Mouse (Mus musculus) liver, adult 2 months (tissue): ENCODE measurements around the gene Il25. TPM values are rescaled to one million over a fixed set of nuclear protein-coding genes. Genes with fewer than 3 reads are reported as not detected.
A peak's percentile ranks its signal among the peaks of the same experiment; 100 is the strongest.

Experiments
- DNase-seq: peaks from one replicate; pipeline ENCODE4 v3.0.0-alpha.2; 2011; ENCODE audit warnings: low read depth, low spot score; ENCODE audit errors: extremely low read depth
- H3K27ac ChIP-seq: fragments of 200-500 bp; replicated peaks from 2 replicates; pipeline ENCODE4 v1.5.1; 2012; ENCODE audit warnings: low read depth, mild to moderate bottlenecking, control low read depth, inconsistent platforms, low read length; ENCODE audit not compliant: insufficient read depth
- H3K27me3 ChIP-seq: fragments of 200-500 bp; 2 replicates; pipeline ENCODE4 v1.6.1; 2012; ENCODE audit warnings: mild to moderate bottlenecking, moderate library complexity, low read length, inconsistent platforms; ENCODE audit not compliant: control insufficient read depth, insufficient read depth
- H3K36me3 ChIP-seq: fragments of 200-500 bp; 2 replicates; pipeline ENCODE4 v1.6.1; 2012; ENCODE audit warnings: low read length, inconsistent platforms; ENCODE audit not compliant: control insufficient read depth, insufficient read depth
- H3K4me1 ChIP-seq: fragments of 200-500 bp; 2 replicates; pipeline ENCODE4 v1.6.1; 2011; ENCODE audit warnings: low read length; ENCODE audit not compliant: control insufficient read depth, insufficient read depth
- H3K4me3 ChIP-seq: fragments of 200-500 bp; 2 replicates; pipeline ENCODE4 v1.5.1; 2011; ENCODE audit warnings: low read depth, mild to moderate bottlenecking, control low read depth, low read length, moderate library complexity; ENCODE audit not compliant: insufficient read depth
- H3K79me2 ChIP-seq: fragments of 200-500 bp; 2 replicates; pipeline ENCODE4 v1.6.1; 2012; ENCODE audit warnings: inconsistent platforms, mild to moderate bottlenecking, low read length, moderate library complexity; ENCODE audit not compliant: control insufficient read depth, insufficient read depth
- H3K9ac ChIP-seq: fragments of 200-500 bp; 2 replicates; pipeline ENCODE4 v1.6.1; 2012; ENCODE audit warnings: low read depth, mild to moderate bottlenecking, control low read depth, inconsistent platforms, low read length
- CTCF ChIP-seq: fragments of 200-500 bp; IDR thresholded peaks from 2 replicates; pipeline ENCODE4 v1.5.1; 2011; ENCODE audit warnings: low read depth, low read length, control low read depth
- POLR2A ChIP-seq: fragments of 200-500 bp; IDR thresholded peaks from 2 replicates; pipeline ENCODE4 v1.6.1; 2011; ENCODE audit warnings: low read length, control low read depth; ENCODE audit not compliant: insufficient read depth; ENCODE audit errors: extremely low read depth
- WGBS: fragments of 180-500 bp; shearing (Covaris S2); methylation state at CpG from one replicate; pipeline ENCODE4 v1.1.7; 2018; 5-methylcytosine and 5-hydroxymethylcytosine counted together
- polyA plus RNA-seq: library from polyadenylated mRNA; depleted of rRNA; stranded (reverse); fragments of >200 nt; gene quantifications from 2 replicates; pipeline ENCODE4 v1.2.3, GENCODE M21; 2012
- total RNA-seq: library from RNA; depleted of rRNA; stranded (reverse); fragments of >200 nt; gene quantifications from 2 replicates; pipeline ENCODE4 v1.2.3, GENCODE M21; 2014

Gene Il25
- total and polyA plus RNA-seq, 2 experiments, result not detected

DNA sequence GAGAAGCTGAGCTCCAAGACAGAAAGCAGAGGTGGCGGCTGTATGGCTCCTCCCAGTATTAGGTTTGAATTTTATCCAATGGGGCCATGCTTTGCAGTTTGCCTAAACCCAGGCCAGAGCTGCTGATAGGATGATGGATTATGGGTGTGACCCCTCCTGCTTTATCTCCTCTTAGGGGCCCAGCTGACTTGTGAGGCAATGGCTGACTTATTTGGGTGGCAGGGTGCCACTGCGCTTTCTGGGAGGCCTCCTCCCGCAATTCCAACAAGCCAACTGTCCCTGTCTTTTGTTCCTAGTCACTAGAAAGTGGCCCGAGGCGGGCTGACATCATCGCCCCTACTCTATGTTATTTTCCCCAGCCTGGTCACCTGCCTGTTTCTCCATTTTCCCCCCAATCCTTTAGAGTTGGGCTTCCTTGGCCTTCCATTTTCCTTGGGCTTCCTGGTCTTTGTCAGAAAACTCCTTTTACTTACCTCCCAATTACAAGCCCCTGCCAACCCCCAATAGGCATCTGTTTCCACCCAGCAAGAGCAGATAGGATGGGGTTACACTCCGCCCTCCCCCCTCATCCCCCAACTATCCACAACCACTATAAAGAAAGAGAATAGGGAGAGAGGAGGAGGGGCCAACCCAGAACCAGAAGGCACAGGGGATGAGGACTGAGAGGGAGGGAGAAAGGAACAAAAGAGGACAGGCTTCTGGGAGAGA, 7.7 kb upstream of the Il25 start:
- Histone ChIP-seq H3K4me1 (no peaks in the 10 kb centered on the region), H3K79me2 (no peaks in the 10 kb centered on the region), H3K27ac (no peak overlapping the region), H3K27me3 (peaks cover 16% of the 10 kb centered on the region), H3K36me3 (no peaks in the 10 kb centered on the region), H3K9ac (no peak overlapping the region), H3K4me3 (no peak overlapping the region)
- DNase-seq, result no peak
- no peak for TF ChIP-seq CTCF
- 52% methylated on average over 7 of the region's 7 CpGs for WGBS

DNA sequence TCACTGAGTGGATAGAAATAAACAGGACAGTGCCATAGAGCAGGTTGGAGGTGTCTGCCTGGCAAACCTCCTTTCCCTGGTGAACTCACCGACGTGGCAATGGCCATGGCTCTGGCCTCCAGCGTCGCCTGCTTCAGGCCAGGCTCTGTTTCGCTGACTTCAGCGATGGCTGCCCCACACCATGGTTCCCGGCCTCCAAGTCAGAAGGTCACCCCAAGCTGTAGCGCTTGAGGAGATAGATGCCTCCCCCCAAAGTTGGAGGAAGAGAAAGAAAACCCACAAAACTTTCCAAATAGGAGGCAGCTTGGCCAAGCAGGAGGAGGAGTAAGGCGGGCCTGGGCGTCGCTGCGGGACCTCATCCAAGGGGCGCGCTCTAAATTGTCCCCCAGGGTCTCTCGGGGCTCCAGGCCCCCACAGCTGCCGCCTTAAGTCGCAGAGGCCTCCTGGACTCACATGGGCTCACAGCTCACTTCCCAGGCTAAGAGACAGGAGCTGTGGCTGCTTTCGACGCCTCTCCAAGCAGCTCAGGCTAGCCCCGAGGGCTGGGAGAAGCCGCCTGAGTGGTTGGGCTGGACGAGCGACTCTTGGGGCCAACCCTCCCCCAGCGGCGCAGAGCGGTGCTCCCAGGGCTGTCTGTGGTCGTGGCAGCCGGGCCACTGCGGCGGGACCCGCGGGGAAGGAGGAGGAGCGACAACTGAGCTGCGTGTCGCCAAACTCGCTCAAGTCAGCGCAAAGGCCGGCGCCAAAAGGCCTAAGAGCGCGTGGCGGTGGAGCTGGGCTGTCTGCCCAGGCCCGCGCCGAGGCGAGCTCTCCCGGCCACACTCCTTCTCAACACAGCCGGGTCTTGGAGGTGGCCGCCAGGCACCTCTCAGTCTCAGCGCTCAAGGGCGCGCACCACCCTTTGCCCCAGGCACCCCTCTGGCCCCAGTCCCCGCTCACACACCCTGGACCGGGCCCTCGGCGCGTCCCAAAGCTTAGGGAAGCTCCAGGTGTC, 6.8 kb upstream of the Il25 start, which contains the start of gene Efs:
Efs (minus strand) TSS at position 778 of the 994 bp plus-strand sequence.
- H3K36me3 ChIP-seq, result no peaks in the 10 kb centered on the region
- H3K4me3 ChIP-seq, result peak within 1 kb of the TSS; percentile 31; the same call in 1 of the 2 replicates
- TF ChIP-seq CTCF (no peak), POLR2A (no peak)
- peaks cover 16% of the 10 kb centered on the region for H3K27me3 ChIP-seq
- H3K4me1 ChIP-seq, result no peaks in the 10 kb centered on the region
- no peak within 1 kb of the TSS for H3K27ac ChIP-seq
- H3K9ac ChIP-seq, result peak within 1 kb of the TSS; percentile 40; the same call in 1 of the 2 replicates
- WGBS, result 7% methylated on average over 57 of the region's 57 CpGs
- DNase-seq, result no peak
- no peaks in the 10 kb centered on the region for H3K79me2 ChIP-seq

DNA sequence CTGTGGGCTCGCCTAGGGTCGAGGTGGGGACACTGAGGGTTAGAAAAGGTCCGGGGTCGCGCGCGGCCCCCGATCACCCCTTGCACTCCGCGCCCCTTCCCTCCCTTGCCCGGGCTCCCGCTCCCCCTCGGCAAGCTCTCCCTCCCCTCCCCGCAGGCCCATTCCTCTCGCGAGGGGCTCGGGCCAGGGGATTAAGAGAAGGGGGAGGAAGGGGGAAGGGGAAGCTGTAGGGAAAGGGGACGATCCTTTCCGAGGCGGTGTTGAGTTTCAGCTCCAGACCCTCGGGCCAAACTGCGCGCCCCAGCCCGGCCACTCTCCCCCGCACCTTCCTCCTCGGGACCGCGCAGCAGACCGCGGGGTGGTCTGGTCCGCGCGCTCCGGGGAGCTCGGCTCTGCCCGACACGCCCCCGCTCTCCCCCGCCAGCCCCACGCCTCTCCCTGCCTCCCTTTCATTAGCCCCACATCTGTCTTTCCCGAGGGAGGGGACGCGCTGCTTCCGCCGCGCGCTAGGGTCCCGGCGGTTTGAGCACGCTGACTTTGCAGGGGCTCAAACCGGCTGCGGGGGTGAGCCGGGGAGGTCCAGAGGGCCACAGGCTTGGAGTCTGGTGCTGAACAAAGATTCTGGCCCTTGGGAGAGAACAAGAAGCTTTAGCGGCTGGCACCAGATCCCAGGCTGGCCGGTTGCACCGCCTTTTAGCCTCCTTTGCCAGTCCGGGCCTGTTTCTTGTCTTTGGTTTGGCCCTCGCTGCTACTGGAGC, 5.9 kb upstream of the Il25 start:
- no peaks in the 10 kb centered on the region for H3K36me3 ChIP-seq
- peak overlapping the region; percentile 20; the same call in 1 of the 2 replicates for H3K4me3 ChIP-seq
- peaks cover 16% of the 10 kb centered on the region for H3K27me3 ChIP-seq
- H3K79me2 ChIP-seq, result no peaks in the 10 kb centered on the region
- no peak for DNase-seq
- WGBS, result 2% methylated on average over 57 of the region's 58 CpGs
- no peak for TF ChIP-seq CTCF
- TF ChIP-seq POLR2A, result no peak
- no peak overlapping the region for H3K27ac ChIP-seq
- H3K4me1 ChIP-seq, result no peaks in the 10 kb centered on the region
- peak overlapping the region; percentile 40; the same call in 1 of the 2 replicates for H3K9ac ChIP-seq

DNA sequence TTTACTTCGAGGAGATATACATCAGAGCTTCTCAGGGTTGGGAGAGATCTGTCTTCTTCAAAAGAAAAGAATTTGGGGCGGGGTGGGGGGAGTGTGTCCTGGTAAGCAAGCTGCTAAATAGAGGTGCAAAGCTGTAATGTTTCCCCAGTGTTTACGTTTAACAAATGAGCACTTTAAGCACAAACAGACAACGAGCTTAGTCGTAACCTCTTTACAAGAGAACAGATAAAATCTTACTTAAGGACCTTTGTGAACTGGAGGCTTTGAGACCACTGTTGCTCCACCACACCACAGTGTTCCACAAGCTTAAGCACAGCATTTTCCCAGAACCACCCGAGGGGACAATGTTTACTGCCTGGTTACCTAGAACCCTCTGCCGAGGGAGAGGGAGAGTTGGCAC, 5.2 kb upstream of the Il25 start:
- no peak for DNase-seq
- TF ChIP-seq POLR2A, result no peak
- no peak for TF ChIP-seq CTCF
- Histone ChIP-seq H3K79me2 (no peaks in the 10 kb centered on the region), H3K9ac (no peak overlapping the region), H3K36me3 (no peaks in the 10 kb centered on the region), H3K4me1 (no peaks in the 10 kb centered on the region), H3K27ac (no peak overlapping the region), H3K4me3 (no peak overlapping the region), H3K27me3 (peaks cover 16% of the 10 kb centered on the region)
- 22% methylated on average over 7 of the region's 7 CpGs for WGBS

DNA sequence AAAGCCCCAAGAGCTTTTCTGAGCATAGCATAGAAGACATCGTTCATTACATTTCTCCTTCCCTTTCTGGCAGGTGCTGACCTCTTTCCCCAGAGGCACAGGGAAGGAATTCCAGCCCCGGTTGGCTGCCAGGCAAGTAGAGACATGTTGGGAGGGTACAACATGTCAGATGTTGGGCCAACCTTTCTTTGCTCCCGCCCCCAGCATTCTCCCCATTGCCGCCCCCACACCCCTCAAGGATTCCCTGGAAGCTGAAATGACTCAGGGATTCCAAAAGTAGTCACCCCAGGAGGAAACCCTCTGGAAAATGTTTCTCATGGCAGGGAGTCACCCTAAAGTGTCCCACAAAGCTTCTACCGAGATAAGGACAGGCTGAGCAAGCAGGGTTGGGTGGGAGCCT, 2.7 kb upstream of the Il25 start:
- Histone ChIP-seq H3K36me3 (no peaks in the 10 kb centered on the region), H3K4me1 (no peaks in the 10 kb centered on the region), H3K9ac (no peak overlapping the region), H3K79me2 (no peaks in the 10 kb centered on the region), H3K27ac (no peak overlapping the region), H3K4me3 (no peak overlapping the region), H3K27me3 (peaks cover 16% of the 10 kb centered on the region)
- WGBS, result 71% methylated on average over 5 of the region's 5 CpGs
- DNase-seq, result no peak
- TF ChIP-seq CTCF, result no peak
- TF ChIP-seq POLR2A, result no peak
